Mouse (Mus musculus) lung, postnatal 0 days (tissue): ENCODE measurements at regions not wholly inside any gene's neighbourhood (a gene's known extent, or its start where the extent isn't known, plus 50 kb on each side); places are given as distances from the start of the nearest gene placed in this dataset.
"Not testable (repeated sequence)": the region's sequence is repeated elsewhere in the genome, so short reads cannot be mapped to it uniquely, and the experiment has no call there.

Source experiments
- CTCF ChIP-seq: IDR thresholded peaks from 2 replicates; pipeline ENCODE4 v1.5.1; 2016; ENCODE audit warnings: antibody characterized with exemption, mild to moderate bottlenecking
- EP300 ChIP-seq: IDR thresholded peaks from 2 replicates; pipeline ENCODE4 v1.6.1; 2016; ENCODE audit warnings: antibody characterized with exemption, mild to moderate bottlenecking, control low read depth

DNA sequence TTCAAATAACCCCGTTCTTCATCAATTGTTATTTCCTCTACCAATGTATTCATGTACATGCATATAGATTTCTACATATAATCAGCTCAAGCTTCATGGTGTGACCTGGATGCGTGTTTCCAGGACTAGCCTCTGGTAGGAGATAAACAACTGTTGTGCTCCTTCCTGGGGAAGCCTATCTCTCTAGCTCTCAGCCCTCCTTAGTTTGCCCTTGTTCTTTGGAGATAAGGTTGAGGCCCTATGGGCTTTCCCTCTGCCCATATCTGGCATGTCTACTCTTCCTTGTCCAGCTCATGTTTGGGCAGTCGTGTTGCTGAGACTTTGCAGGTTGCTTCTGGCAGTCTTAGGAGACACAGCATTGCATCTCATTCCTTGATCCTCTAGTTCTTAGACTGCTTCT, 74.3 kb downstream of the Maged1 start:
- TF ChIP-seq CTCF, EP300: not testable (repeated sequence)
